Mouse (Mus musculus) lung, embryonic 15.5 days (tissue): Measurements from ENCODE around the gene Mbl1. TPM values are rescaled to one million over a fixed set of nuclear protein-coding genes. Genes with fewer than 3 reads are reported as not detected.
A peak's percentile ranks its signal among the peaks of the same experiment; 100 is the strongest.

ENCODE experiments used
- ATAC-seq: fragments of 200-750 bp; cut with Nextera tagmentation; 2 replicates; pipeline ENCODE4 v1.8.0; 2017; ENCODE audit warnings: moderate number of reproducible peaks, borderline replicate concordance; ENCODE audit not compliant: low FRiP score, low TSS enrichment; ENCODE audit errors: extremely low read depth
- H3K27ac ChIP-seq: fragments of 300-500 bp; sonication (generic); 2 replicates; pipeline ENCODE4 v1.5.1; 2015; ENCODE audit warnings: moderate library complexity, mild to moderate bottlenecking, inconsistent platforms
- H3K27me3 ChIP-seq: fragments of 300-500 bp; sonication (generic); 2 replicates; pipeline ENCODE4 v1.6.1; 2015; ENCODE audit warnings: inconsistent platforms
- H3K36me3 ChIP-seq: fragments of 300-500 bp; sonication (generic); 2 replicates; pipeline ENCODE4 v1.6.1; 2015; ENCODE audit warnings: inconsistent platforms
- H3K4me1 ChIP-seq: fragments of 300-500 bp; sonication (generic); 2 replicates; pipeline ENCODE4 v1.6.1; 2015; ENCODE audit warnings: inconsistent platforms
- H3K4me2 ChIP-seq: fragments of 300-500 bp; sonication (generic); 2 replicates; pipeline ENCODE4 v1.6.1; 2015; ENCODE audit warnings: inconsistent platforms, mild to moderate bottlenecking, moderate library complexity
- H3K4me3 ChIP-seq: fragments of 300-500 bp; sonication (generic); 2 replicates; pipeline ENCODE4 v1.5.1; 2015; ENCODE audit warnings: mild to moderate bottlenecking, inconsistent platforms
- H3K9ac ChIP-seq: fragments of 300-500 bp; sonication (generic); 2 replicates; pipeline ENCODE4 v1.6.1; 2015; ENCODE audit warnings: inconsistent platforms
- H3K9me3 ChIP-seq: fragments of 300-500 bp; sonication (generic); 2 replicates; pipeline ENCODE4 v1.6.1; 2016; ENCODE audit warnings: inconsistent platforms
- WGBS: fragments of 180-500 bp; shearing (Covaris S2); methylation state at CpG from one replicate; pipeline ENCODE4 v1.1.7; 2015; 5-methylcytosine and 5-hydroxymethylcytosine counted together
- polyA plus RNA-seq: library from polyadenylated mRNA; unstranded; fragments of >200 nt; fragmentation: Nextera tagmentation; extraction: Ambion mirVana; gene quantifications from 2 replicates; pipeline ENCODE4 v1.2.1, GENCODE M21; 2015

Gene Mbl1
- 0.31 TPM in 2 replicates for polyA plus RNA-seq

- ATAC-seq: no peak
- 85% methylated on average over 7 of the region's 7 CpGs for whole genome bisulfite sequencing
These were observed at the start of gene Mbl1 for GRCm38 (mm10) chr14:41151220-41151898. TSS of gene Mbl1 (plus strand) at chr14:41151458.

GRCm38 (mm10) chr14:41102269-41102668 lies 49.0 kb upstream of the Mbl1 start:
- WGBS: 33% methylated on average over 2 of the region's 2 CpGs
- Histone ChIP-seq H3K27ac (no peak overlapping the region), H3K9ac (no peak overlapping the region), H3K36me3 (no peaks in the 10 kb centered on the region), H3K9me3 (no peaks in the 10 kb centered on the region), H3K27me3 (no peaks in the 10 kb centered on the region), H3K4me3 (no peak overlapping the region), H3K4me2 (no peak overlapping the region), H3K4me1 (no peaks in the 10 kb centered on the region)
- ATAC-seq: no peak

More at GRCm38 (mm10) chr14:41151220-41151898, at the start of gene Mbl1:
- Histone ChIP-seq H3K4me1 (no peaks in the 10 kb centered on the region; the same call in 1 of the 2 replicates), H3K9me3 (no peaks in the 10 kb centered on the region), H3K4me3 (no peak within 1 kb of the TSS), H3K27me3 (no peaks in the 10 kb centered on the region), H3K9ac (no peak within 1 kb of the TSS), H3K4me2 (no peak within 1 kb of the TSS), H3K27ac (no peak within 1 kb of the TSS), H3K36me3 (no peaks in the 10 kb centered on the region)

- Histone ChIP-seq H3K9me3 (no peaks in the 10 kb centered on the region), H3K4me2 (peak within 1 kb of the TSS; percentile 46), H3K4me1 (no peaks in the 10 kb centered on the region), H3K9ac (no peak within 1 kb of the TSS), H3K4me3 (peak within 1 kb of the TSS; percentile 18; the same call in 1 of the 2 replicates), H3K36me3 (no peaks in the 10 kb centered on the region), H3K27me3 (no peaks in the 10 kb centered on the region), H3K27ac (peak within 1 kb of the TSS; percentile 72; the same call in 1 of the 2 replicates)
- 50% methylated on average over 10 of the region's 10 CpGs for WGBS
- peak; percentile 91 for ATAC-seq
These were observed 46.3 kb upstream of the Mbl1 start, which contains the start of gene Mat1a for GRCm38 (mm10) chr14:41104853-41105444. TSS of gene Mat1a (plus strand) at chr14:41105035.

GRCm38 (mm10) chr14:41111031-41111668 lies 40.1 kb upstream of the Mbl1 start:
- no peaks in the 10 kb centered on the region for H3K36me3 ChIP-seq
- H3K9me3 ChIP-seq: no peaks in the 10 kb centered on the region
- no peak for ATAC-seq
- no peaks in the 10 kb centered on the region for H3K27me3 ChIP-seq
- 79% methylated on average over 7 of the region's 7 CpGs for WGBS
- H3K9ac ChIP-seq: no peak overlapping the region
- H3K4me2 ChIP-seq: no peak overlapping the region
- no peaks in the 10 kb centered on the region for H3K4me1 ChIP-seq
- H3K27ac ChIP-seq: no peak overlapping the region
- H3K4me3 ChIP-seq: no peak overlapping the region

GRCm38 (mm10) chr14:41112944-41113343 lies 38.3 kb upstream of the Mbl1 start:
- H3K4me1 ChIP-seq: no peaks in the 10 kb centered on the region
- WGBS: 69% methylated on average over 4 of the region's 4 CpGs
- ATAC-seq: no peak

GRCm38 (mm10) chr14:41116271-41116670 lies 35.0 kb upstream of the Mbl1 start:
- no peak for ATAC-seq
- Histone ChIP-seq H3K4me2 (no peak overlapping the region), H3K9ac (no peak overlapping the region), H3K4me3 (no peak overlapping the region), H3K9me3 (no peaks in the 10 kb centered on the region), H3K27me3 (no peaks in the 10 kb centered on the region), H3K4me1 (no peaks in the 10 kb centered on the region), H3K27ac (no peak overlapping the region), H3K36me3 (no peaks in the 10 kb centered on the region)
- 73% methylated on average over 3 of the region's 3 CpGs for WGBS

More at GRCm38 (mm10) chr14:41112944-41113343, 38.3 kb upstream of the Mbl1 start:
- no peak overlapping the region for H3K27ac ChIP-seq
- no peaks in the 10 kb centered on the region for H3K27me3 ChIP-seq
- no peak overlapping the region for H3K4me3 ChIP-seq
- no peak overlapping the region for H3K4me2 ChIP-seq
- no peaks in the 10 kb centered on the region for H3K36me3 ChIP-seq
- H3K9ac ChIP-seq: no peak overlapping the region
- no peaks in the 10 kb centered on the region for H3K9me3 ChIP-seq

- ATAC-seq: no peak
- Histone ChIP-seq H3K4me3 (no peak overlapping the region), H3K27me3 (no peaks in the 10 kb centered on the region), H3K36me3 (no peaks in the 10 kb centered on the region), H3K9me3 (no peaks in the 10 kb centered on the region), H3K4me2 (no peak overlapping the region), H3K4me1 (no peaks in the 10 kb centered on the region), H3K27ac (no peak overlapping the region), H3K9ac (no peak overlapping the region)
- WGBS: 76% methylated on average over 5 of the region's 5 CpGs
These were observed 26.6 kb upstream of the Mbl1 start for GRCm38 (mm10) chr14:41124683-41125082.

- ATAC-seq: no peak
- no peak overlapping the region for H3K4me3 ChIP-seq
- no peak overlapping the region for H3K27ac ChIP-seq
- no peak overlapping the region for H3K9ac ChIP-seq
- H3K4me2 ChIP-seq: no peak overlapping the region
- no peaks in the 10 kb centered on the region for H3K36me3 ChIP-seq
- 0 out of 2 replicates have a peak, but pooled peaks cover 4% of the 10 kb centered on the region for H3K4me1 ChIP-seq
- no peaks in the 10 kb centered on the region for H3K27me3 ChIP-seq
- 14% methylated on average over 4 of the region's 4 CpGs for WGBS
- H3K9me3 ChIP-seq: no peaks in the 10 kb centered on the region
These were observed 23.3 kb upstream of the Mbl1 start for GRCm38 (mm10) chr14:41127997-41128396.

GRCm38 (mm10) chr14:41131540-41131939 lies 19.7 kb upstream of the Mbl1 start, which contains the start of gene Sftpa1:
TSS of gene Sftpa1 (plus strand) at chr14:41131782.
- no peaks in the 10 kb centered on the region for H3K9me3 ChIP-seq
- no peaks in the 10 kb centered on the region for H3K36me3 ChIP-seq
- H3K4me1 ChIP-seq: 0 out of 2 replicates have a peak, but pooled peaks cover 4% of the 10 kb centered on the region
- H3K27ac ChIP-seq: no peak within 1 kb of the TSS
- no peak within 1 kb of the TSS for H3K9ac ChIP-seq
- WGBS: 53% methylated on average over 7 of the region's 7 CpGs
- H3K4me2 ChIP-seq: no peak within 1 kb of the TSS
- no peaks in the 10 kb centered on the region for H3K27me3 ChIP-seq
- H3K4me3 ChIP-seq: no peak within 1 kb of the TSS
- ATAC-seq: peak; percentile 49; the same call in 1 of the 2 replicates

GRCm38 (mm10) chr14:41137006-41137405 lies 14.3 kb upstream of the Mbl1 start:
- no peaks in the 10 kb centered on the region for H3K36me3 ChIP-seq
- peaks cover 3% of the 10 kb centered on the region; the same call in 1 of the 2 replicates for H3K4me1 ChIP-seq
- peak; percentile 27; the same call in 1 of the 2 replicates for ATAC-seq
- no peaks in the 10 kb centered on the region for H3K27me3 ChIP-seq
- no peak overlapping the region for H3K4me3 ChIP-seq
- H3K27ac ChIP-seq: 0 out of 2 replicates have a peak overlapping the region, but pooled peaks have one; percentile 22
- no peak overlapping the region for H3K4me2 ChIP-seq
- H3K9ac ChIP-seq: no peak overlapping the region
- no peaks in the 10 kb centered on the region for H3K9me3 ChIP-seq

- WGBS: 78% methylated on average over 1 of the region's 1 CpGs
These were observed 10.6 kb upstream of the Mbl1 start for GRCm38 (mm10) chr14:41140686-41141085.

More at GRCm38 (mm10) chr14:41140686-41141085, 10.6 kb upstream of the Mbl1 start:
- Histone ChIP-seq H3K27ac (no peak overlapping the region), H3K27me3 (no peaks in the 10 kb centered on the region), H3K36me3 (no peaks in the 10 kb centered on the region), H3K9ac (no peak overlapping the region), H3K4me3 (no peak overlapping the region), H3K4me2 (no peak overlapping the region), H3K4me1 (peaks cover 3% of the 10 kb centered on the region; the same call in 1 of the 2 replicates), H3K9me3 (no peaks in the 10 kb centered on the region)
- no peak for ATAC-seq
